Mouse (Mus musculus) heart, postnatal 14 days (tissue): ENCODE measurements around the gene Plxdc1. TPM values are rescaled to one million over a fixed set of nuclear protein-coding genes. Genes with fewer than 3 reads are reported as not detected.
"Not testable (repeated sequence)": the region's sequence is repeated elsewhere in the genome, so short reads cannot be mapped to it uniquely, and the experiment has no call there.

Source experiments
- DNase-seq, 2 experiments: peaks; one replicate each; pipeline ENCODE4 v3.0.0; 2021 to 2022
- intact Hi-C: fragments of 180-260 bp; cut with DNase I; formaldehyde crosslinking; loops from one replicate; pipeline ENCODE4 v1.15.1; 2025
- total RNA-seq, 2 experiments: library from RNA; stranded (reverse); gene quantifications; 2 replicates each; pipeline ENCODE4 v1.2.3; 2021

Plxdc1 gene
- total RNA-seq, 2 experiments from 2014 or later: 7.3 TPM

GRCm38 (mm10) chr11:97960907-97961306, 25.3 kb downstream of the Plxdc1 start:
- intact Hi-C loops: no loop called here
- DNase-seq: no peak

DNA sequence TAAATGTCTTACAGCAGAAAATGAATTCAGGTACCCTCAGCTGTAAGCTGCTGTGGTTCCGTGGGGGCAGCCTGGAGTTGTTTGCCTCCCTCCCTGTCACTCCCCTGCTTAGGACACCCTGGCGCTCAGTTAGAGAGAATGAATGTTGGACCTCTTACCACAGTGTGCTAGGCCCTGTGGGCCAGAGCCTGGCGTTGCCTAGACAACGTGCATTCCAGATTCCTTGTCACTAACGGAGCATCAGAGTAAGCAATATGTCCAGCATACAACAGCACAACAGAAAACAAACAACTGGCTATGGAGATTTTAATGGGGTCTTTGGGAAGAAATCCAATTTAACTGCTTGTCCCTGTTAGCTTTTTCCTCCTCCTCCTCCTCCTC, 27.0 kb downstream of the Plxdc1 start:
- intact Hi-C loops: no loop called here
- DNase-seq: no peak

GRCm38 (mm10) chr11:97958641-97959299, 27.5 kb downstream of the Plxdc1 start:
- intact Hi-C loops: no loop called here

DNA sequence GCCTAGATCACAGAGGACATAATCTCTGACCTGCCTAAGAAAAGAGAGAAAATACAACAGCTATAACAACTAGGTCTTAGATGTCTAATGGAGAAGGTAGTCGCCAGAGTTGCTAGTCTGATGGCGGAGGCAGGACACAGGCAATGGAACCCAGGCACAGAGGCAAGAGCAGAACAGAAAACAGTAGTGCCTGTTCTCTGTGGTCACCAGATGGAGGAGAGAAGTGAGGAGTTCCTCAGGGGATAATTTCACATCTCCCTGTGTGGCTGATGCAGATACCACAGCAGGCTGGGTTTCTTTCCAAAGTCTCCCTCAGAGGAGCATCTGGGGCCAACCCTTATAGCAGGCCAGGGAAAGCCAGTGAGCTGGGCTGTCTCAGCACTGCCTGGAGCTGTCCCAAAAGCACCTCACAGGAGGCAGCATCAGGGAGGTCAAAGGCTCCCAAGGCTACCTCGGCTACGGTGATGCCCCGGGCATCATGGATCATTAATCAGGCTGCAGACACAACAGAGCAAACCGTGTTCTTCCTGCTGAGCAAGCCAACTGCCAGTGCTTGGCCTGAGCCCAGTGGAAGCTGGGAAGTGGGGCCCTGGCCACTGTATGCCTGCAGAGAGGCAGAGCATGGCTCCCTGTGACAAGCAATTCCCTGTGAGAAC, 29.2 kb downstream of the Plxdc1 start:
- intact Hi-C loops: no loop called here
- DNase-seq: peak in 1 of 2 experiments; percentile 36

More at GRCm38 (mm10) chr11:97958641-97959299, 27.5 kb downstream of the Plxdc1 start:
- DNase-seq: no peak

DNA sequence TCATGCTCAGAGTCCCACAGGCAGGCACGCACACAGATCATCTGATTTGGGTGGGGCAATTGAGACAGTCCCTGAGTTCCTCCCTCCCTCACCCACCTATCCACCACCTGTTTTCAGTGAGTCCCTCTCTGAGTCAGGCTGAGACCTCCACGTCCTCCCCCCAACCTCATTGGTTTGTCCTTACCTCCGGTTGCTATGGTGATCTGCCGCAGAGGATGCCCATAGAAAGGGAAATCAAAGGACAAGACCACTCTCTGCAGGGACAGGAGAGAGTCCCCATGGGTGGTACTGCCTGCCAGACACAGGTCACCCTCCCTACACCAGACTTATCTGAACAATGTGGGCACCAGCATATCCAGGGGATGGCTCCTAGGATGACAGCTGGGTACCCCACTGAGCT, 30.3 kb downstream of the Plxdc1 start:
- intact Hi-C loops: no loop called here
- DNase-seq: no peak

DNA sequence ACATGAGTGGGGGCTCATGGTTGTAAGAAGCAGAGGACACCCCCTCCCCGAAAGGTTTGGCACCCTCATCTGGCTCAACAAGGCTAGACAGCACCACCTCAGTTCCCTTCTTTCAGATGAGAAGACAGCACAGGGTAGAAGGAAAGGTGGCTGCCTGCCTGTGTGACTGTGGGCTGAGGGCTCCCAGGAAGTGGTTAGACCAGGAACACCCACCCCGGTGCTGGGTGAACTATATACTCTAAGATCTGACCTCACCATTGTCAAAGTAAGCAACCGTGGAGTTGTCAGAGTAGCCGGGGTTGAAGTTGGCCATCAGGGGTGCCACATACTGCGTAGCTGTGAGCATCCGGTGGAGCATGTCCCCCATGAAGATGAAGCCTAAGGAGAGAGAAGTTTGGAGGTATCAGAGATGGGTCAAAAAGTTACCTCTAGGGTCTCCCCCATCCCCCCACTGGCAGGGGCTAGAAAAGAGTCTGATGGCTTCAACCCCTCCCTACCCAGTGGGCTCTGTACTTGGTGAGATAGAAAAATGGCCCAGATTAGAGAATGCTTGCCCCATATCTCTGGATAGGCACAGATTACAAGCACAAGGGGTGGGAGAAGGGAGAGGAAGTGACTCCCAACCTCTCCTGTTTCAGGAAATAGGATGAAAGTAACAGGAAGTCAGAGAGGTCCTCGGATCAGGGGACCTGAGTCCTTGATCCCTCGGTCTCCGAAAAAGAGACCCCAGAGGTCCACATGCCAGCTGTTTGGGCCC, 30.9 kb downstream of the Plxdc1 start:
- no peak for DNase-seq
- intact Hi-C loops: no loop called here

- intact Hi-C loops: no loop called here
- no peak for DNase-seq
Observed at GRCm38 (mm10) chr11:97954469-97955141, 31.6 kb downstream of the Plxdc1 start.

DNA sequence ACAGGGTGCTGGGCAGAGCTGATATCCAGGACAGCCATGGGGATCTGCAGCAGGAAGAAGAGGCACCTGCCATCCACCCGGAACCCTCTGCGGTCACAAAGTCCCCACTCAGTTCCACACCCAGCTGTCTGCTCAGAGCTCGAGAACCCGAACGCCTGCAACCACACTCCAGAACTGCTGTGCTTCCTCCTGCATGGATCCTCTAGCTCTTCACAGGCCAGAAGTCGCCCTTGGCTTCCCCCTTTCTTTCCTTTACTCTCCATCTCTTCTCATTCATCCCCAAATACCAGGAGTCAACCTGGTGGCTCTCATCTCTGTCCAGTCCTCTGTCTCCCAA, 32.3 kb downstream of the Plxdc1 start:
- DNase-seq: no peak
- intact Hi-C loops: no loop called here

DNA sequence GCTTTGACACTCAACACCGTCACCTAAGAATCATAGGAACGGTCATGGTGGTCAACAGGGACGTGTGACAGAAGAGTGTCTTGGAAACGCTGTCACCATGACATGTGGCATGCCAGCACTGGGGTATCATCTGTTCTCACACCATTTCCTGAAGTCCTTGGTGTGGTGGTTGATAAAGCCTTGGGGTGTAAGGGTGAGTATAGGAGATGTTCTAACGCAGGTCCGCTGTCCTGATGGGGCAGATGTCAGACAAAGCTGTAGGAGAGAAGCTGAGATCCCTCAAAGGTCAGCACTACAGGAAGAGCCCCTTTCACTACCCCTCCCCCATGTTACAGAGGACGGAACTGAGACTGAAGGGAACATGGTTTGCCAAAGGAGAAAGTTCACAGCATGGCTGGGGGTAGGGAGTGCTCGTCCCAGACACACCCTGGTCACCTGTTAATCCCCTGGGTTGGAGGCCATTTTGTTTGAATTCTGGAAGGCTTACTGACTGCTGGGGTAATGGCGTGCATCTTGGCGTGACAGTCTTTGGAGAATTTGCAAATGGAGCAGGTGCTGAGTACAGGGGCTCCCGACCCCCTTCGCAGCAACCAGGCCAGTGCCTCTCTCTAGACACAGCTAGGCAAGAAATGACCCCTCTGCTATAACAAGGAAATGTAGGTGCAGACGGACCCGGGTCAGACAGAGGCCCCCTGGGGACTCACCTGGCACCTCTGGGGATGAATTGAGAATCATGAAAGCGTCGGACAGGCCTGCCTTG, 32.9 kb downstream of the Plxdc1 start:
- intact Hi-C loops: no loop called here
- DNase-seq: no peak

- intact Hi-C loops: no loop called here
Observed at GRCm38 (mm10) chr11:97952367-97953006, 33.8 kb downstream of the Plxdc1 start.

DNA sequence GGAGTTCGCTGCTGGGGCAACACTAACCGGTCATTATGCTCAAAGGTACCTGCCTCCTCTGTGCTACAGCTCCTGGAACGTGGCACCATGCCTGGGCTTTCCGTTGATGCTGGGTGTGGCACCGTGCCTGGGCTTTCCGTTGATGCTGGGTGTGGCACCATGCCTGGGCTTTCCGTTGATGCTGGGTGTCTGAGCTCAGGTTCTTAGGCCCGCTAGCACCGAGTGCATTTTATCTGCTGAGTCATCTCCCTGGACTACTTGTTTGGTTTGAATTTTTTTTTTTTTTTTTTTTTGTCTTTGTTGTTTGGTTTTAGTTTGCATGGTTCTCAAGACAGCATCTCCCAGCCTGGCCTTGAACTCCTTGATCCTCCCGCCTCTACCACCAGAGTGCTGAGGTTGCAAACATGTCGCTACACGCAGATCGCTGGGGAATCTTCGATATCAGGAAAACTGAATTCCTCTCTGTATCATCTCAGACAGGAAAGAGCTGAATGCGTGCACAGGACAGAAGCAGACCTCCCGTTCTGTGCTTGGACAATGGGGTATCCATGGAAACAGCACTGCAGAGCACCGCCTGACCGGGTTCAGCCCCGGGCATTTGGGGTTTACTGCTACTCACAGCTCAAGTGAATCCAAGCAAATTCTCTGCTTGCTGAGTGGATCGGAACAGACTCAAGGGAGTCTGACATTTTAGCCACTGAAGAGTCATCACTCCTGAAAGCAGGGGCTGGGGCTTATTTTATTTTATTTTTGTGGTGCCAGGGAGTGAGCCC, 36.4 kb downstream of the Plxdc1 start:
- no peak for DNase-seq
- intact Hi-C loops: no loop called here

More at GRCm38 (mm10) chr11:97952367-97953006, 33.8 kb downstream of the Plxdc1 start:
- no peak for DNase-seq

DNA sequence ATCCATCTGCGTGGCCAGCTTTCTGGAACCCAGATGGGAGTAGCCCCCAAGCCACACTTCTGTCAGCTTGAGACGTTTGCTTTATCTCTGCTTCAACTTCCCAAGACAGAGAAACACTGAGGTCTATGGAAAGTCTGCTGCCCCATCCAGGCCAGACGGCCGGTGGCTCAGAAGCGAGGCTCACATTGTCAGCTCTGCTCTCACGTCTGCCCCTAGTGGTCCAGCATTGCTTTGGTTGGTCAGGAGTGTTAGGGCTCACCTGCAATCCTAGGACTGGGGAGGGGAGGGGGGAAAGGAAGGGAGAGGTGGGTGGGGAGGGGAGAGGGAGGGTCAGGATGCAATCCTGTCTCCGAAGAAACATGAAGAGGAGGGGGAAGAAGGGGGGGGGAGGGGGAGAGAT, 38.8 kb downstream of the Plxdc1 start:
- intact Hi-C loops: no loop called here

DNA sequence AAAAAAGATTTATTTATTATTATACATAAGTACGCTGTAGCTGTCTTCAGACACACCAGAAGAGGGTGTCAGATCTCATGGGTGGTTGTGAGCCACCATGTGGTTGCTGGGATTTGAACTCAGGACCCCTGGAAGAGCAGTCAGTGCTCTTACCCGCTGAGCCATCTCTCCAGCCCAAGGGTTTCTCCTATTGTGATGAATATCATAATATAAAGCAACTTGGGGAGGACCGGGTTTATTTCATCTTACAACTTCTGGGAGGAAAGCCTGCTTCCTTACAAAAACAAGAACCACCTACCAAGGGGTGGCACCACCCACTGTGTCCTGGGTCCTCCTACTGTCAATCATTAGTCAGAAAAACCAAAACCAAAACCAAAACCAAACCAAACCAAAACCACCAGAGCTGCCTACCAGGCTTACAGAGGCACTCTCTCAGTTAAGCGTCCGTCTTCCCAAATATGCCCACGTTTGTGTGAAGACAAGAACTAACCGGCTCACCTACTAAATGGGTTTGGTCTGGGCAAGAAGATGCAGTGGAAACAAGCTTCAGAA, 40.4 kb downstream of the Plxdc1 start:
- intact Hi-C loops, DNase-seq: not testable (repeated sequence)

More for the DNA sequence above, 38.8 kb downstream of the Plxdc1 start:
- DNase-seq: peak; percentile 23 to 45

GRCm38 (mm10) chr11:97945031-97945430, 41.2 kb downstream of the Plxdc1 start:
- intact Hi-C loops: no loop called here
- no peak for DNase-seq

DNA sequence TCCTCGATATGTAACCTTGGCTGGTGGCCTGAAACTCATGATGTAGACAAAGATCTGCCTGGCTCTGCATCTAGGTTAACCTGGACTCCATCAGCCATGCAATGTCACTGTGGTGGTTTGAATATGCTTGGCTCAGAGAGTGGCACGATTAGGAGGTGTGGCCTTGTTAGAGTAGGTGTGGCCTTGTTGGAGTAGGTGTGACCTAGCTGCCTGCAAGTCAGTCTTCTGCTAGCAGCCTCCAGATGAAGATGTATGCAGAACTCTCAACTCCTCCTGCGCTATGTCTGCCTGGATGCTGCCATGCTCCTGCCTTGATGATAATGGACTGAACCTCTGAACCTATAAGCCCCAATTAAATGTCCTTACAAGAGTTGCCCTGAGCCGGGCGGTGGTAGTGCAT, 43.0 kb downstream of the Plxdc1 start:
- DNase-seq: no peak
- intact Hi-C loops: no loop called here

GRCm38 (mm10) chr11:97942420-97943111, 43.7 kb downstream of the Plxdc1 start:
- no peak for DNase-seq
- intact Hi-C loops: no loop called here

DNA sequence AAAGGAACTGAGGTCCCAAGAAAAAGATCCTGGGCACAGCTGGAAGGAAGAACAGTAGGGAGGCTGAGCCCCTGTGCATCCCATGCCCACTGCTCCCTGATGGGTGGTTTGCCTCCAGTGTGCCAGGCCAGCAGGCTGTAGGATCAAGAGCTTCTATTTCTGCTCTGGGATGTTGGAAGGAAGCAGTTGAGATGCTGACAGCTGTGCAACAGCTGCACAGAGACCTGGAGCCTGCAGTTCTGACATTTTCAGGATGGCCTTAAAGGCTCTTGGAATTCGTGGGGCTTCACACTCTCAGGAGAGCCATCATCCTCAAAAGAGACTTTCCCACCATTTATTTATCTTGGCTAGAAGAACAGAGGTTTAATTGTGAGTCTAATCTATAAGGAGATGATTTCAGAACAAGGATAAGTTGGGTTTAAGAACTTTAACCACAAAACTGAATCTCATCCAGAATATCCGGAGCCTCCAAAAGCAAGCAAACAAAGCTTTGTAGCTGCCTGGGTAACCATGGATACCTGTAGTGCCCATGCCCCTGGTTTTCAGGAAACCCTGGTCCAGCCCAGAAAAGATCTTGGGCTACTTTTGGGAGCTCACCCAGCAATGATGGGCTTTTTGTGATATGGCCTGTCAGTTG, 48.7 kb downstream of the Plxdc1 start:
- DNase-seq: no peak
- intact Hi-C loops: loop anchor here (2.0 kb wide), 1 partner anchor 49 kb away; the partner anchor contains the start of gene Plxdc1

DNA sequence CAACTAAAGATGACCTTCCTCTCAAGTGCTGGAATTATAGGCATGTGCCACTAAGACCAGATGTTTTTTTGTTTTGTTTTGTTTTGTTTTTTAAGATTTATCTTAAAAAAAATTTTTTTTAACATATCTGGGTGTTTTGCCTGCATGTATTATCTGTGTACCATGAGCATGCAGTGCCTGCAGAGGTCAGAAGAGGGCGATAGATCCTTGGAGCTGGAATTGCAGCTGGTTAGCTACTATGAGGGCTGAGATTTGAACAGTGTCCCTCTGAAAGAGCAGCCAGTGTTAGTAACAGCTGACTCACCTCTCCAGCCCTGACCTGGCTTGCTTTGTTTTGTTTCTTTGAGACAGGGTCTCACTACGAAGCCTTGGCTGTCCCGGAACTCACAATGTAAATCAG, 49.5 kb downstream of the Plxdc1 start:
- intact Hi-C loops: loop anchor here (2.0 kb wide), 1 partner anchor 50 kb away; the partner anchor contains the start of gene Plxdc1

More for the DNA sequence above, 49.5 kb downstream of the Plxdc1 start:
- peak; percentile 53 to 73 for DNase-seq
